Mouse (Mus musculus) neural tube, embryonic 12.5 days (tissue): ENCODE data around the gene Ypel1. TPM values are rescaled to one million over a fixed set of nuclear protein-coding genes. Genes with fewer than 3 reads are reported as not detected.

Experiments used
- ATAC-seq: fragments of 200-750 bp; cut with Nextera tagmentation; 2 replicates; pipeline ENCODE4 v1.8.0; 2017; ENCODE audit warnings: low read depth, mild to moderate bottlenecking, moderate TSS enrichment, moderate library complexity; ENCODE audit not compliant: low FRiP score
- H3K27ac ChIP-seq: fragments of 300-500 bp; sonication (generic); 2 replicates; pipeline ENCODE4 v1.5.1; 2016
- H3K27me3 ChIP-seq: fragments of 300-500 bp; sonication (generic); replicated peaks from 2 replicates; pipeline ENCODE4 v1.6.1; 2016; ENCODE audit warnings: mild to moderate bottlenecking
- H3K36me3 ChIP-seq: fragments of 300-500 bp; sonication (generic); 2 replicates; pipeline ENCODE4 v1.6.1; 2016; ENCODE audit warnings: mild to moderate bottlenecking
- H3K4me1 ChIP-seq: fragments of 300-500 bp; sonication (generic); 2 replicates; pipeline ENCODE4 v1.6.1; 2016
- H3K4me2 ChIP-seq: fragments of 300-500 bp; sonication (generic); replicated peaks from 2 replicates; pipeline ENCODE4 v1.6.1; 2016; ENCODE audit warnings: mild to moderate bottlenecking
- H3K4me3 ChIP-seq: fragments of 300-500 bp; sonication (generic); 2 replicates; pipeline ENCODE4 v1.5.1; 2016
- H3K9ac ChIP-seq: fragments of 300-500 bp; sonication (generic); 2 replicates; pipeline ENCODE4 v1.6.1; 2016; ENCODE audit warnings: mild to moderate bottlenecking
- H3K9me3 ChIP-seq: fragments of 300-500 bp; sonication (generic); 2 replicates; pipeline ENCODE4 v1.6.1; 2016; ENCODE audit warnings: mild to moderate bottlenecking
- WGBS: fragments of 180-500 bp; shearing (Covaris S2); methylation state at CpG from one replicate; pipeline ENCODE4 v1.1.7; 2016; 5-methylcytosine and 5-hydroxymethylcytosine counted together
- polyA plus RNA-seq: library from polyadenylated mRNA; unstranded; fragments of >200 nt; fragmentation: Nextera tagmentation; extraction: Ambion mirVana; gene quantifications from 2 replicates; pipeline ENCODE4 v1.2.1, GENCODE M21; 2016

Gene Ypel1
- polyA plus RNA-seq, 1 experiment from 2014 or later, result 98.6 TPM

DNA sequence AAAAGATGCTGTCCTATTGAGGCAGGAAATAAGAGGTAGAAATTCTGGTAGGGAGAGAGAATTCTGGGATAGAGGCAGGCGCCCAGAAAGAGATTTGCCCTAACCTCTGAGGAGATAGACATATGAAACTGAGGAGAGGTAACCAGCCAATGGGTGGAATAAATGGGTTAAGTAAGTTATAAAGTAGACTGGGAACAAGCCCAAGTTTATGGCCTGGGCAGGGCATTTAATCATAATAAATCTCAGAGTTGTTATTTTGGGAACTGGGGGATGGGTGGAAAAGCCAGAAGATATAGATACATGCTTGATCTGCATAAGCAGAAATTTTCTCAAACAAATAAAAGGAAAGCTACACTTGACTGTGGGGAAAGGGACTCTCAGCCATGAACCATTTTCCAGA is 7.2 kb upstream of the Ypel1 start:
- 68% methylated on average over 1 of the region's 1 CpGs for WGBS
- H3K9ac ChIP-seq, result no peak overlapping the region
- no peaks in the 10 kb centered on the region for H3K27me3 ChIP-seq
- H3K4me2 ChIP-seq, result no peak overlapping the region
- no peak overlapping the region for H3K4me3 ChIP-seq
- no peaks in the 10 kb centered on the region for H3K36me3 ChIP-seq
- no peaks in the 10 kb centered on the region for H3K4me1 ChIP-seq
- H3K9me3 ChIP-seq, result no peaks in the 10 kb centered on the region
- ATAC-seq, result no peak
- no peak overlapping the region for H3K27ac ChIP-seq

DNA sequence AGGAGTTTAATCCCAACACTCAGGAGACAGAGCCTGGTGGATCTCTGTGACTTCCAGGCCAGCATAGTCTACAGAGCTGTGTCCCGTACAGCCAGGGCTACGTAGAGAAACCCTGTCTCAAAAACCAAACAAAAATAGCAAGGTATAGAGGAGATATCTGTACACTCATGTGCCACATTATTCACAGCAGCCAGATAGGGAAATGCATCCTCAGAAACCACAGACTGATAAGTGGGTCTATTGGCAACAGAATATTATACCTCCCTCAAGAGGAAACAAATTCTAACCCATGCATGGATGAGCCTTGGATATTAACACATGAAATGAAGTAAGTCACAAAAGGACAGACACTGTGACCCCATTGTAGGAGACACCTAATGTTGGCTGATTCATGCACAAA is 1.9 kb upstream of the Ypel1 start:
- no peak overlapping the region for H3K27ac ChIP-seq
- H3K4me2 ChIP-seq, result no peak overlapping the region
- 87% methylated on average over 2 of the region's 2 CpGs for WGBS
- no peak for ATAC-seq
- H3K9me3 ChIP-seq, result no peaks in the 10 kb centered on the region
- no peaks in the 10 kb centered on the region for H3K27me3 ChIP-seq
- no peak overlapping the region for H3K9ac ChIP-seq
- H3K36me3 ChIP-seq, result no peaks in the 10 kb centered on the region
- 0 out of 2 replicates have a peak, but pooled peaks cover 6% of the 10 kb centered on the region for H3K4me1 ChIP-seq
- H3K4me3 ChIP-seq, result no peak overlapping the region

DNA sequence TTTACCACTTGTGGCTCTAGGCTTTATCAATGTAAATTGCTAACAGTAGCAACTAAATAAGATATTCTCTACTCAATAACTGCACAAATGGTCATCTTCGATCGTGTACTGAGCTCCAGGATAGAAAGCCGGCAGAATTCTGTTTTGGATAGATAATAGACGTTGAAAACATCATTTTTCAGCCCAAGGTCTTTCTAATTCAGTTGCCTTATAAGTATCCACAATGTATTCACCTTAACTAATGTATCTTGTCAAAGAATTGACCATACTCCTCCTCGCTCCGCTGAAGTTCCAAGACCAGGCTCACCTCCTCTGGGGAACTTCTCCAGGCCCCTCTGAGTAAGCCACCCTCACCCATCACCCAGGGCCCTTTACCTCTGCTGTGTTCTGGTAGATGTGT is 1.2 kb downstream of the Ypel1 start:
- no peak for ATAC-seq
- 50% methylated on average over 6 of the region's 6 CpGs for WGBS
- H3K27ac ChIP-seq, result no peak overlapping the region

DNA sequence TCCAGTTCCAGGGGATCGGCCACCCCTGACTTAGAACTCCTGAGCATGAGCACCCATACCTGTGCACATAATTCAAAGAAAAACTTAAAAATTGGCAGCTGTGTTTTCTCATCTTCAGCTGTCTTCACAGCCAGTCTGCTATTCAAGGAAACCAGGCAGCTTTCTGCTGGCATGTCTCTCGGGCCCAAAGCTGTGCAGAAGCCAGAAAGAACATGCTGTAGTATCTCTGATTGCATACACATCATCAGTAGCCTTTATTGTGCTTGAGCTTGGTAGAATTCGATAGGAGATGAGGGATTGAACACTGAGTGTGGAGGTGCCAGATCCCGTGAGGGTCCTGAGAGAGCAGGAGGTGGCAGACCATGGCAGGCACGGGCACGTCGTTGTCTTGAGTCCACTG is 3.5 kb downstream of the Ypel1 start:
- Histone ChIP-seq H3K9me3 (peaks cover 5% of the 10 kb centered on the region; the same call in 1 of the 2 replicates), H3K4me2 (no peak overlapping the region), H3K4me3 (no peak overlapping the region), H3K9ac (no peak overlapping the region), H3K4me1 (0 out of 2 replicates have a peak, but pooled peaks cover 6% of the 10 kb centered on the region), H3K27ac (no peak overlapping the region), H3K27me3 (no peaks in the 10 kb centered on the region), H3K36me3 (peaks cover 32% of the 10 kb centered on the region)
- WGBS, result 96% methylated on average over 7 of the region's 7 CpGs
- ATAC-seq, result no peak

More for the DNA sequence above, 1.2 kb downstream of the Ypel1 start:
- Histone ChIP-seq H3K9ac (0 out of 2 replicates have a peak overlapping the region, but pooled peaks have one; percentile 87), H3K4me2 (peak overlapping the region; percentile 73), H3K9me3 (peaks cover 5% of the 10 kb centered on the region; the same call in 1 of the 2 replicates), H3K4me3 (peak overlapping the region; percentile 73), H3K27me3 (no peaks in the 10 kb centered on the region), H3K4me1 (0 out of 2 replicates have a peak, but pooled peaks cover 6% of the 10 kb centered on the region), H3K36me3 (peaks cover 17% of the 10 kb centered on the region)

DNA sequence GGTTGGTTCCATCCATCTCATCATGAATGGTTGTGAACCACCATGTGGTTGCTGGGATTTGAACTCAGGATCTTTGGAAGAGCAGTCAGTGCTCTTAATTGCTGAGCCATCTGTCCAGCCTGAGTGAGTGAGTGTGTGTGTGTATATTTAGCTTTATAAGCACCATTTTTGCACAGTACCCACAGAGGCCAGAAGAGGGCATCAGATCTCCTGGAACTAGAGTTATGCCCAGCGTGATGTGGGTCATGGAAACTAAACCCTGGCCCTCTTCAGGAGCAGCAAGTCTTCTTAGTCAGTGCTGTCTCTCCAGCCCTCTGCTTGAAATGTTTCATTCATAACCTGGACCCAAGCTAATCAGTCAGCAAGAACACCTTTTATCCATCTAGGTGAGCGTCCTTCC is 6.8 kb downstream of the Ypel1 start:
- H3K27ac ChIP-seq, result no peak overlapping the region
- H3K4me2 ChIP-seq, result no peak overlapping the region
- peaks cover 5% of the 10 kb centered on the region; the same call in 1 of the 2 replicates for H3K9me3 ChIP-seq
- no peaks in the 10 kb centered on the region for H3K4me1 ChIP-seq
- no peak overlapping the region for H3K4me3 ChIP-seq
- peaks cover 60% of the 10 kb centered on the region for H3K36me3 ChIP-seq
- no peak overlapping the region for H3K9ac ChIP-seq
- no peaks in the 10 kb centered on the region for H3K27me3 ChIP-seq
- no peak for ATAC-seq
- WGBS, result 94% methylated on average over 2 of the region's 2 CpGs

DNA sequence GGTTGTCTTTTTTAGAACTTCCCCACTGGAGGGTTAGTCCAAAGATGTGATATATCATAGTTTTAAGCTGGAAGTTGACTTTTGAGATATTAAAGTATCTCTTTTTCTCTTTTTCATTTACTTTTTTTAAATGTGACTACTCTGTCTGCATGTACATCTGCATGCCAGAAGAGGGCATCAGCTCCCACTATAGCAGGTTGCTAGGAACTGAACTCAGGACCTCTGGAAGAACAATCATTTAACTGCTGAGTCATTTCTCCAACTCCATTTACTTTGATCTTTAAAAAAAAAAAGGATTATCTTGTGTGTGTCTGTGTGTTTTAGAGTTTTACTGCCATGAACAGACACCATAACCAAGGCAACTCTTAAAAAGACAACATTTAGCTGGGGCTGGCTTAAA is 7.4 kb downstream of the Ypel1 start:
- Histone ChIP-seq H3K4me3 (no peak overlapping the region), H3K9ac (no peak overlapping the region), H3K27me3 (no peaks in the 10 kb centered on the region), H3K4me2 (no peak overlapping the region), H3K4me1 (no peaks in the 10 kb centered on the region), H3K27ac (no peak overlapping the region), H3K9me3 (peaks cover 5% of the 10 kb centered on the region; the same call in 1 of the 2 replicates), H3K36me3 (peaks cover 66% of the 10 kb centered on the region)
- ATAC-seq, result no peak

DNA sequence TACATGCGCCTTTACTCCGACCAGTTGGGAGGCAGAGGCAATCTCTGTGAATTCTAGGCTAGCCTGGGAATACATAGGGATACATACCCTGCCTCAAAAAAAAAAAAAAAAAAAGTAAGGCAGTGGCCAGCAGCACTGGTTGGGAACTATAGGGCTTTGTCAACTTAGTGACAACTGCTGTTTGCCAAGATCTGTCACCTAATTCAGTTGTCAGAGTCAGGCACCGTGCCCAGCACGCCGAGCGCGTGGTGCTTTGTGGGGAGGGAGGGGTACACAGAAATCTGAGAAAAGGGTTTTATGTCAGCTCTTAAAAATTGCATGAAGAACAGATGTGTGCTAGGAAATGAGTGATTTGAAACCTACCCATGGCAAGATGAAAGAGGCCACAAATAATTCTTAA is 8.6 kb downstream of the Ypel1 start:
- 89% methylated on average over 7 of the region's 7 CpGs for WGBS
- Histone ChIP-seq H3K36me3 (peaks cover 78% of the 10 kb centered on the region), H3K9me3 (peaks cover 5% of the 10 kb centered on the region; the same call in 1 of the 2 replicates)

DNA sequence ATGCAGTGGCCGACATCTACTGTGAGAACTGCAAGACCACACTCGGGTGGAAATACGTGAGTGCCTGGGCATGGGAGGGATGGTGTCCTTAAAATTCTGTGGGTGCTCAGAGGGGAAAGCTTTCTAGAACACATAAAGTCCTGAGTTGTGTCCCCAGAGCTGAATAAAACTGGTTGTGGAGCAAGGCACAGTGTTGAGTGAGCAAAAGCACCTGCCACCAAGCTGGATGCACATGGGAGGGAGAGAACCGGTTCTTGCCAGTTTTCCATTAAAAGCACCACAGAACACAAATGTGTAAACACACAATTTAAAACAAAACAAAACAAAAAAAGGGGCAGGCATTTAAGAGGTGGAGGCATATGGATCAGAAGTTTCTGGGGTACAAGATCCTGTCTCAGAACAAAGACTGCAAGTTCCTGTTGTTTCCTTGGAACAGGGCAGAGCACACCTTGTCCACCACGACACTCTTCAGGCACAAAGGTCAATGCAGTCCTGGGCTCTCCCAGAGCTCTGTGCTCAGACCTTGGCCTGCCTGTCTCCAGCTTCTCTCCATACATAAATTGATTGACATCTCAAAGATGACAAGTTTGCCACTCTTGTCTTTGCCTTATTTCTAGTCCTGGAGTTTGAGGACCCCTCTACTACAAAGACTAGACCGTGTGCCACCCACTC is 12.8 kb downstream of the Ypel1 start:
- no peak overlapping the region for H3K4me3 ChIP-seq
- H3K27me3 ChIP-seq, result no peaks in the 10 kb centered on the region
- no peaks in the 10 kb centered on the region for H3K4me1 ChIP-seq
- H3K36me3 ChIP-seq, result peaks cover 93% of the 10 kb centered on the region
- ATAC-seq, result no peak
- WGBS, result 92% methylated on average over 6 of the region's 6 CpGs
- H3K9me3 ChIP-seq, result no peaks in the 10 kb centered on the region
- no peak overlapping the region for H3K9ac ChIP-seq
- no peak overlapping the region for H3K27ac ChIP-seq
- H3K4me2 ChIP-seq, result no peak overlapping the region

More for the DNA sequence above, 8.6 kb downstream of the Ypel1 start:
- no peaks in the 10 kb centered on the region for H3K4me1 ChIP-seq
- no peaks in the 10 kb centered on the region for H3K27me3 ChIP-seq
- no peak overlapping the region for H3K9ac ChIP-seq
- no peak overlapping the region for H3K4me3 ChIP-seq
- no peak overlapping the region for H3K27ac ChIP-seq
- no peak for ATAC-seq
- no peak overlapping the region for H3K4me2 ChIP-seq

DNA sequence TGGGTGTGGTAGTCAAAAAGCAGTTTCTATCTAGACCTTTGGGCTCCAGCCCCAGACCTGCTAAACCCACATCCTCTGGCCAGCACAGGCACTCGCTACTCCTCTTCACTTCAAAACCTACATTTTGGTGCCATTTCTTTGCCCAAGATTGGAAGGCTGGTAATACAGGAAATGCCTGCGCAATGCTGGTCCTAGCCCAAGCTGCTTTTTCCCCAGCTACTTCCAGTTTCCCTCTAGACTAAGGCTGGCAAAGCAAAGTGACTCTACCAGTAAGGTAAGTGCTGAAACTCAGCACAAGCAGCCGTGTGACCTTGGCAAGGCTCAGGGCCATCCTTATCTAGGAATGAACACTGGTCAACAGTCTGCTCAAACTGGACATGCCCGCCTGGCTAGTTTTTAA is 16.1 kb downstream of the Ypel1 start:
- no peak overlapping the region for H3K4me3 ChIP-seq
- peaks cover 98% of the 10 kb centered on the region for H3K36me3 ChIP-seq
- WGBS, result 93% methylated on average over 4 of the region's 4 CpGs
- no peaks in the 10 kb centered on the region for H3K27me3 ChIP-seq
- H3K4me1 ChIP-seq, result no peaks in the 10 kb centered on the region
- ATAC-seq, result no peak
- no peak overlapping the region for H3K9ac ChIP-seq
- no peak overlapping the region for H3K27ac ChIP-seq
- no peak overlapping the region for H3K4me2 ChIP-seq
- H3K9me3 ChIP-seq, result no peaks in the 10 kb centered on the region

DNA sequence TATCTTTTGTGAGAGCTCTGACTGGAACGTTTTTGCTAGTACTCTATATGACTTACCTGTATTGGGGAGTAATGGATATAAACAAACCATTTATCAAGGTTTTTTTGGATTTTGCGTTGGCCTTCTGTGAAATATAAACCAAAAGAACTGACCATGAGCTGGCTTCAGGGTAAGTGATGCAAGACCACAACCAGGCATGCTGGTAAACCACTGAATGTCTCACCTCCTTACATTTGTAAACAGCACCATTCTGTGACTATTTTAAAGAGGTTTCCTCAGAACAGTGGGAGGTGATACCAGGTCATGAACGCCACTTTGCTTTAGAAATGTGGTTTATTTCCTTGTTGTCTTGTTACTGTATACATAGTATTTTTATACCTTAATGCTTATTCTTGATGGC is 16.7 kb downstream of the Ypel1 start:
- no peak overlapping the region for H3K9ac ChIP-seq
- no peaks in the 10 kb centered on the region for H3K9me3 ChIP-seq
- peaks cover 98% of the 10 kb centered on the region for H3K36me3 ChIP-seq
- WGBS, result 91% methylated on average over 3 of the region's 3 CpGs
- H3K4me2 ChIP-seq, result no peak overlapping the region
- H3K4me1 ChIP-seq, result no peaks in the 10 kb centered on the region
- no peak for ATAC-seq
- no peak overlapping the region for H3K4me3 ChIP-seq
- no peak overlapping the region for H3K27ac ChIP-seq
- H3K27me3 ChIP-seq, result no peaks in the 10 kb centered on the region

DNA sequence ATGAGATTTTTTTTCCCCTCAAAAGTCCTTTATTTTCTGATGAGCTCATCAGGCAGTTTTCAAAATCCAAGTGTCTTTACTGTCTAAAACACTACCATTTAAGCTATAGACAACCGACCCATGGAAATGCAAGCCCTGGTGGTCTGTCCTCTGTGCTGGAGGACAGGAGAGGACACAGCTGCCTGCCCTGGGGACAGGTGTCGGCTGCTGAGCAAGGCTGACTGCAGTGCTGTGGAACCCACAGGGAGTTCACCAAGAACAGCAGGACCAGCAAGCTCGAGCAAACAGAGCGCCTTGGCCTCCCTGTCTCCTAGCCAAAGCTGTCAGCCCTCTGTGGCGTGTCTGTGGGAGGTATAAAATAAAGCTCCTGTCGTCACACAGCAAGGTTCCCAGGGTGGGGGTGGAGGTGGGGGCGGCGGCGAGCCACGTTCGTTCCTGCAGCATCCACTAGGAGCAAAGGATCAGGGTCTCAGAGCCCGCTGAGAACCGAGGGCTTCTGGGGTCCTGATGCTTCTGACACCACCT is 17.2 kb downstream of the Ypel1 start:
- no peak overlapping the region for H3K4me3 ChIP-seq
- 75% methylated on average over 13 of the region's 13 CpGs for WGBS
- H3K4me1 ChIP-seq, result no peaks in the 10 kb centered on the region
- H3K9ac ChIP-seq, result no peak overlapping the region
- no peak overlapping the region for H3K4me2 ChIP-seq
- H3K9me3 ChIP-seq, result no peaks in the 10 kb centered on the region
- no peak for ATAC-seq
- no peak overlapping the region for H3K27ac ChIP-seq
- H3K27me3 ChIP-seq, result no peaks in the 10 kb centered on the region
- peaks cover 98% of the 10 kb centered on the region for H3K36me3 ChIP-seq

DNA sequence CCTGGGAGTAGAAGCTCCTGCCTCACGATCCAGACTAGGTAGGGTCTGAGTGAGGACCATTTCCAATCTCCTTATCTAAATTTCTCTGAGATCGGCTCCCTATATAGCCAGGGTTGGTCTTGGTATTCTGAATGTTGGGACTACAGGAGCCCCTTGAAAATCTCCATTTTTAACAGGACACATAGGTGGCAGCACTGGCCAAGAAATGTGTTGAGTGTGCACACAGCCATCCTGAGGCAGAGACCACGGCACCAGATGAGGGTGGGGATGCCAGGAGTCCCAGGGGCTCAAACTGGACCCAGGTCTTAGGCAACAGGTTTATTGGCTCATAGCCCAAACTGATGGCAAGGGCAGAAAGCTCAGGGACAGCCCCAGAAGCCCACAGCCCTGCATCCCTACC is 18.9 kb downstream of the Ypel1 start:
- Histone ChIP-seq H3K27ac (no peak overlapping the region), H3K36me3 (peaks cover 97% of the 10 kb centered on the region), H3K27me3 (no peaks in the 10 kb centered on the region), H3K4me2 (no peak overlapping the region), H3K9ac (no peak overlapping the region), H3K4me3 (no peak overlapping the region), H3K9me3 (no peaks in the 10 kb centered on the region), H3K4me1 (no peaks in the 10 kb centered on the region)
- no peak for ATAC-seq
- 84% methylated on average over 3 of the region's 3 CpGs for WGBS

DNA sequence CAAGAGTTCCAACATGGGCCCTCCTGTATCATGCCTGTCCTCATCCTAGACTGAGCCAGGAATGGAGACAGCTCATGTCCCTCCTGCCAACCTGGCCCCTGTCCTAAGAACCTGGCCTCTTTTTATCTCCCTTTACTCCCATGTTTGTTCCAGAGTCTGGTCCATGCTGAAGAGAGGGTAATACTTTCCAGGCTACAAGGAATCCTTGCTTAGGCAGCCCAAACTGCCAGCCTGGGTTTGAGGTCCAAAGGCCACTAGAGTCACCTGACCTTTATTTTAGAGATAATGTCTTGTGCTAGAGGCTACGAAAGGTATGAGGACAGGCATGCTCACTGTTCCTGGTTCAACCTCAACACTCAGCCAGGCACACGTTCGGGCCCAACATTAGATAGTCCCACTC is 27.4 kb downstream of the Ypel1 start:
- H3K9ac ChIP-seq, result no peak overlapping the region
- no peak overlapping the region for H3K4me2 ChIP-seq
- ATAC-seq, result no peak
- H3K27me3 ChIP-seq, result no peaks in the 10 kb centered on the region
- no peak overlapping the region for H3K27ac ChIP-seq
- peaks cover 89% of the 10 kb centered on the region for H3K36me3 ChIP-seq
- no peaks in the 10 kb centered on the region for H3K9me3 ChIP-seq
- H3K4me1 ChIP-seq, result no peaks in the 10 kb centered on the region
- 96% methylated on average over 3 of the region's 3 CpGs for WGBS
- no peak overlapping the region for H3K4me3 ChIP-seq
